Mouse (Mus musculus) layer of hippocampus, postnatal 25 days (tissue): ENCODE data around the gene Trim69. TPM values are rescaled to one million over a fixed set of nuclear protein-coding genes. Genes with fewer than 3 reads are reported as not detected.

Source experiments
- DNase-seq, 2 experiments: peaks; one replicate each; pipeline ENCODE4 v3.0.0; 2022; ENCODE audit warnings: mixed read lengths in 2 of 2, low spot score in 1 of 2; ENCODE audit errors: extremely low spot score in 1 of 2
- total RNA-seq, 2 experiments: library from RNA; stranded (reverse); gene quantifications; 2 replicates each; pipeline ENCODE4 v1.2.3; 2021

Gene Trim69
- total RNA-seq, 2 experiments from 2014 or later, result not detected

GRCm38 (mm10) chr2:122151221-122151620, 9.3 kb upstream of the Trim69 start:
- DNase-seq, result no peak

- no peak for DNase-seq
These were observed 7.7 kb upstream of the Trim69 start for GRCm38 (mm10) chr2:122152850-122153249.

- DNase-seq, result no peak
These were observed 6.7 kb upstream of the Trim69 start for GRCm38 (mm10) chr2:122153681-122154365.

- no peak for DNase-seq
These were observed 6.0 kb upstream of the Trim69 start for GRCm38 (mm10) chr2:122154479-122154878.

- no peak for DNase-seq
These were observed 5.2 kb upstream of the Trim69 start for GRCm38 (mm10) chr2:122155292-122155691.

GRCm38 (mm10) chr2:122156051-122156700, 4.3 kb upstream of the Trim69 start:
- DNase-seq, result no peak

- DNase-seq, result no peak
These were observed 2.9 kb upstream of the Trim69 start for GRCm38 (mm10) chr2:122157561-122157960.

- no peak for DNase-seq
These were observed 2.1 kb upstream of the Trim69 start for GRCm38 (mm10) chr2:122158362-122158802.

GRCm38 (mm10) chr2:122159667-122160066, 833 bp upstream of the Trim69 start:
- DNase-seq, result no peak

GRCm38 (mm10) chr2:122161542-122161941, 1.0 kb downstream of the Trim69 start:
- DNase-seq, result no peak

- no peak for DNase-seq
These were observed 2.0 kb downstream of the Trim69 start for GRCm38 (mm10) chr2:122162529-122162928.

GRCm38 (mm10) chr2:122163430-122164195, 3.1 kb downstream of the Trim69 start:
- no peak for DNase-seq

GRCm38 (mm10) chr2:122164293-122164692, 3.8 kb downstream of the Trim69 start:
- DNase-seq, result no peak

- no peak for DNase-seq
These were observed 10.8 kb downstream of the Trim69 start for GRCm38 (mm10) chr2:122171292-122171691.

- DNase-seq, result no peak
These were observed 11.7 kb downstream of the Trim69 start for GRCm38 (mm10) chr2:122172188-122172587.

- DNase-seq, result no peak
These were observed 19.7 kb downstream of the Trim69 start for GRCm38 (mm10) chr2:122180051-122180822.

GRCm38 (mm10) chr2:122185086-122185485, 24.6 kb downstream of the Trim69 start:
- DNase-seq, result no peak

- no peak for DNase-seq
These were observed 25.6 kb downstream of the Trim69 start, which contains the start of the genes Patl2 and Terb2 for GRCm38 (mm10) chr2:122186106-122186505. Gene Patl2 (minus strand): TSS chr2:122186189. Gene Terb2 (plus strand): TSS chr2:122186272.

GRCm38 (mm10) chr2:122186751-122187150, 26.3 kb downstream of the Trim69 start:
- no peak for DNase-seq

GRCm38 (mm10) chr2:122191849-122192248, 31.3 kb downstream of the Trim69 start:
- DNase-seq, result no peak
